Mouse (Mus musculus) heart, adult 2 months (tissue): Measurements from ENCODE around the gene Gm6096.

ENCODE experiments used
- CTCF ChIP-seq: fragments of 200-600 bp; IDR thresholded peaks from 2 replicates; pipeline ENCODE4 v1.8.1; 2022; ENCODE audit warnings: antibody characterized with exemption, mild to moderate bottlenecking, moderate library complexity
- EP300 ChIP-seq: fragments of 200-500 bp; IDR thresholded peaks from 2 replicates; pipeline ENCODE4 v1.6.1; 2011; ENCODE audit warnings: low read depth, low read length, control low read depth; ENCODE audit not compliant: insufficient read depth
- POLR2A ChIP-seq: fragments of 200-500 bp; IDR thresholded peaks from 2 replicates; pipeline ENCODE4 v1.6.1; 2011; ENCODE audit warnings: mild to moderate bottlenecking, low read depth, low read length, control low read depth; ENCODE audit not compliant: insufficient read depth

GRCm38 (mm10) chr7:34257279-34257678 lies 6.4 kb downstream of the Gm6096 start:
- TF ChIP-seq POLR2A, result no peak
- no peak for TF ChIP-seq CTCF
- no peak for TF ChIP-seq EP300
